Mouse (Mus musculus) forebrain, embryonic 10.5 days (tissue): ENCODE results near the gene Dab2ip. TPM values are rescaled to one million over a fixed set of nuclear protein-coding genes. Genes with fewer than 3 reads are reported as not detected.

Experiments used
- DNase-seq: peaks from one replicate; pipeline ENCODE4 v3.0.0-alpha.2; 2017; ENCODE audit warnings: low spot score; ENCODE audit errors: extremely low spot score
- H3K27ac ChIP-seq: fragments of 300-500 bp; sonication (generic); 2 replicates; pipeline ENCODE4 v1.5.1; 2016; ENCODE audit warnings: mild to moderate bottlenecking
- H3K27me3 ChIP-seq: fragments of 300-500 bp; sonication (generic); 2 replicates; pipeline ENCODE4 v1.6.1; 2016; ENCODE audit warnings: mild to moderate bottlenecking; ENCODE audit not compliant: poor library complexity, severe bottlenecking
- H3K36me3 ChIP-seq: fragments of 300-500 bp; sonication (generic); replicated peaks from 2 replicates; pipeline ENCODE4 v1.6.1; 2016; ENCODE audit warnings: mild to moderate bottlenecking, moderate library complexity
- H3K4me1 ChIP-seq: fragments of 300-500 bp; sonication (generic); 2 replicates; pipeline ENCODE4 v1.6.1; 2016
- H3K4me3 ChIP-seq: fragments of 300-500 bp; sonication (generic); 2 replicates; pipeline ENCODE4 v1.5.1; 2016; ENCODE audit warnings: mild to moderate bottlenecking, moderate library complexity
- H3K9me3 ChIP-seq: fragments of 300-500 bp; sonication (generic); 2 replicates; pipeline ENCODE4 v1.6.1; 2016; ENCODE audit warnings: mild to moderate bottlenecking, moderate library complexity
- WGBS: fragments of 180-500 bp; shearing (Covaris S2); methylation state at CpG from one replicate; pipeline ENCODE4 v1.1.7; 2016; 5-methylcytosine and 5-hydroxymethylcytosine counted together
- polyA plus RNA-seq: library from polyadenylated mRNA; unstranded; fragments of >200 nt; fragmentation: Nextera tagmentation; extraction: Ambion mirVana; gene quantifications from 2 replicates; pipeline ENCODE4 v1.2.1, GENCODE M21; 2016

The Dab2ip gene
- polyA plus RNA-seq, 1 experiment from 2014 or later, result 22.0 TPM

- peak overlapping the region; percentile 94; the same call in 1 of the 2 replicates for H3K27ac ChIP-seq
- H3K27me3 ChIP-seq, result no peaks in the 10 kb centered on the region; the same call in 1 of the 2 replicates
- no peak for DNase-seq
- H3K36me3 ChIP-seq, result peaks cover 5% of the 10 kb centered on the region; the same call in 1 of the 2 replicates
- peaks cover 89% of the 10 kb centered on the region for H3K4me1 ChIP-seq
- 90% methylated on average over 2 of the region's 2 CpGs for WGBS
- no peaks in the 10 kb centered on the region for H3K9me3 ChIP-seq
- H3K4me3 ChIP-seq, result no peak overlapping the region
Measured at GRCm38 (mm10) chr2:35621225-35621519, 63.1 kb downstream of the Dab2ip start.

- 3% methylated on average over 41 of the region's 41 CpGs for WGBS
- peak overlapping the region; percentile 94 for H3K27ac ChIP-seq
Measured at GRCm38 (mm10) chr2:35621796-35622195, 63.7 kb downstream of the Dab2ip start.

GRCm38 (mm10) chr2:35622261-35623103 lies 64.4 kb downstream of the Dab2ip start:
- H3K4me1 ChIP-seq, result peaks cover 96% of the 10 kb centered on the region
- DNase-seq, result no peak
- 5% methylated on average over 20 of the region's 20 CpGs for WGBS
- H3K36me3 ChIP-seq, result peaks cover 5% of the 10 kb centered on the region; the same call in 1 of the 2 replicates
- H3K27ac ChIP-seq, result peak overlapping the region; percentile 94
- H3K4me3 ChIP-seq, result peak overlapping the region; percentile 81
- no peaks in the 10 kb centered on the region; the same call in 1 of the 2 replicates for H3K27me3 ChIP-seq
- H3K9me3 ChIP-seq, result no peaks in the 10 kb centered on the region

More at GRCm38 (mm10) chr2:35621796-35622195, 63.7 kb downstream of the Dab2ip start:
- Histone ChIP-seq H3K4me1 (peaks cover 93% of the 10 kb centered on the region), H3K4me3 (peak overlapping the region; percentile 81), H3K27me3 (no peaks in the 10 kb centered on the region; the same call in 1 of the 2 replicates), H3K36me3 (peaks cover 5% of the 10 kb centered on the region; the same call in 1 of the 2 replicates), H3K9me3 (no peaks in the 10 kb centered on the region)
- peak; percentile 80 for DNase-seq

GRCm38 (mm10) chr2:35623104-35623377 lies 65.0 kb downstream of the Dab2ip start:
- Histone ChIP-seq H3K9me3 (no peaks in the 10 kb centered on the region), H3K4me1 (peaks cover 97% of the 10 kb centered on the region), H3K27me3 (no peaks in the 10 kb centered on the region; the same call in 1 of the 2 replicates), H3K36me3 (peaks cover 5% of the 10 kb centered on the region; the same call in 1 of the 2 replicates), H3K27ac (peak overlapping the region; percentile 94), H3K4me3 (peak overlapping the region; percentile 81)
- DNase-seq, result no peak
- 41% methylated on average over 4 of the region's 4 CpGs for WGBS

GRCm38 (mm10) chr2:35623431-35624148 lies 65.5 kb downstream of the Dab2ip start:
- Histone ChIP-seq H3K4me1 (peaks cover 97% of the 10 kb centered on the region), H3K4me3 (peak overlapping the region; percentile 81), H3K36me3 (peaks cover 5% of the 10 kb centered on the region; the same call in 1 of the 2 replicates), H3K27ac (peak overlapping the region; percentile 94), H3K27me3 (no peaks in the 10 kb centered on the region; the same call in 1 of the 2 replicates), H3K9me3 (no peaks in the 10 kb centered on the region)
- WGBS, result 58% methylated on average over 12 of the region's 12 CpGs
- DNase-seq, result no peak

- DNase-seq, result no peak
- H3K4me3 ChIP-seq, result 0 out of 2 replicates have a peak overlapping the region, but pooled peaks have one; percentile 81
- H3K36me3 ChIP-seq, result peaks cover 9% of the 10 kb centered on the region
- 73% methylated on average over 5 of the region's 5 CpGs for WGBS
- H3K27me3 ChIP-seq, result no peaks in the 10 kb centered on the region; the same call in 1 of the 2 replicates
- peaks cover 89% of the 10 kb centered on the region for H3K4me1 ChIP-seq
- H3K9me3 ChIP-seq, result no peaks in the 10 kb centered on the region
- H3K27ac ChIP-seq, result peak overlapping the region; percentile 94; the same call in 1 of the 2 replicates
Measured at GRCm38 (mm10) chr2:35624380-35625006, 66.4 kb downstream of the Dab2ip start.

- H3K4me3 ChIP-seq, result no peak overlapping the region
- H3K9me3 ChIP-seq, result no peaks in the 10 kb centered on the region
- no peaks in the 10 kb centered on the region; the same call in 1 of the 2 replicates for H3K27me3 ChIP-seq
- no peak overlapping the region for H3K27ac ChIP-seq
- peaks cover 84% of the 10 kb centered on the region for H3K4me1 ChIP-seq
- 94% methylated on average over 6 of the region's 6 CpGs for WGBS
- peaks cover 14% of the 10 kb centered on the region for H3K36me3 ChIP-seq
- DNase-seq, result no peak
Measured at GRCm38 (mm10) chr2:35625007-35625380, 66.9 kb downstream of the Dab2ip start.

GRCm38 (mm10) chr2:35625526-35625925 lies 67.5 kb downstream of the Dab2ip start:
- peak overlapping the region; percentile 12; the same call in 1 of the 2 replicates for H3K27ac ChIP-seq
- H3K9me3 ChIP-seq, result no peaks in the 10 kb centered on the region
- DNase-seq, result no peak
- H3K4me3 ChIP-seq, result no peak overlapping the region
- H3K36me3 ChIP-seq, result peaks cover 17% of the 10 kb centered on the region
- H3K27me3 ChIP-seq, result no peaks in the 10 kb centered on the region; the same call in 1 of the 2 replicates
- WGBS, result 83% methylated on average over 6 of the region's 6 CpGs
- peaks cover 79% of the 10 kb centered on the region for H3K4me1 ChIP-seq

- peak overlapping the region; percentile 17 for H3K27ac ChIP-seq
- H3K4me3 ChIP-seq, result no peak overlapping the region
- no peaks in the 10 kb centered on the region for H3K9me3 ChIP-seq
- H3K36me3 ChIP-seq, result peaks cover 17% of the 10 kb centered on the region
- DNase-seq, result no peak
- H3K27me3 ChIP-seq, result no peaks in the 10 kb centered on the region; the same call in 1 of the 2 replicates
- H3K4me1 ChIP-seq, result peaks cover 72% of the 10 kb centered on the region
- WGBS, result 73% methylated on average over 9 of the region's 9 CpGs
Measured at GRCm38 (mm10) chr2:35626181-35626727, 68.2 kb downstream of the Dab2ip start.

- WGBS, result 82% methylated on average over 11 of the region's 11 CpGs
- Histone ChIP-seq H3K9me3 (no peaks in the 10 kb centered on the region), H3K27me3 (no peaks in the 10 kb centered on the region), H3K4me3 (no peak overlapping the region), H3K4me1 (peaks cover 60% of the 10 kb centered on the region), H3K36me3 (peaks cover 17% of the 10 kb centered on the region), H3K27ac (peak overlapping the region; percentile 17; the same call in 1 of the 2 replicates)
- DNase-seq, result no peak
Measured at GRCm38 (mm10) chr2:35627298-35627898, 69.3 kb downstream of the Dab2ip start.

- 80% methylated on average over 7 of the region's 7 CpGs for WGBS
- peaks cover 54% of the 10 kb centered on the region for H3K4me1 ChIP-seq
Measured at GRCm38 (mm10) chr2:35628052-35628451, 70.0 kb downstream of the Dab2ip start.

GRCm38 (mm10) chr2:35628656-35629055 lies 70.6 kb downstream of the Dab2ip start:
- Histone ChIP-seq H3K4me1 (peaks cover 50% of the 10 kb centered on the region), H3K4me3 (no peak overlapping the region), H3K27ac (no peak overlapping the region), H3K36me3 (peaks cover 17% of the 10 kb centered on the region), H3K27me3 (no peaks in the 10 kb centered on the region), H3K9me3 (no peaks in the 10 kb centered on the region)
- DNase-seq, result no peak
- WGBS, result 92% methylated on average over 4 of the region's 4 CpGs

More at GRCm38 (mm10) chr2:35628052-35628451, 70.0 kb downstream of the Dab2ip start:
- Histone ChIP-seq H3K9me3 (no peaks in the 10 kb centered on the region), H3K27ac (no peak overlapping the region), H3K27me3 (no peaks in the 10 kb centered on the region), H3K4me3 (no peak overlapping the region), H3K36me3 (peaks cover 17% of the 10 kb centered on the region)
- DNase-seq, result no peak
